Mouse (Mus musculus): ENCODE data around the gene Sulf2. TPM values are rescaled to one million over a fixed set of nuclear protein-coding genes. Genes with fewer than 3 reads are reported as not detected.

Sulf2 gene
- polyA plus RNA-seq, 1 experiment from 2014 or later: 134 TPM

GRCm38 (mm10) chr2:166168868-166169267 lies 13.4 kb upstream of the Sulf2 start:
- no peak for DNase-seq (ENCODE audit: low spot score)
- no peak overlapping the region for H3K9ac ChIP-seq (ENCODE audit: low read length)
- H3K27ac ChIP-seq (ENCODE audit: low read depth): no peak overlapping the region
- H3K4me2 ChIP-seq (ENCODE audit: low read length): no peak overlapping the region
- 53% methylated on average over 7 of the region's 7 CpGs for WGBS
- H3K27me3 ChIP-seq (replicated peaks; ENCODE audit: control insufficient read depth, insufficient read depth, low read length): no peaks in the 10 kb centered on the region
- H3K4me3 ChIP-seq (ENCODE audit: low read depth, low read length): no peak overlapping the region
- no peaks in the 10 kb centered on the region for H3K36me3 ChIP-seq (ENCODE audit: control insufficient read depth, insufficient read depth, low read length)
- H3K4me1 ChIP-seq (replicated peaks; ENCODE audit: control insufficient read depth, insufficient read depth, low read length): peaks cover 22% of the 10 kb centered on the region
- ATAC-seq (replicated peaks; ENCODE audit: low FRiP score, low TSS enrichment, low read depth): no peak
- no peaks in the 10 kb centered on the region for H3K9me3 ChIP-seq (ENCODE audit: control insufficient read depth, low read length)

GRCm38 (mm10) chr2:166167387-166167786 lies 11.9 kb upstream of the Sulf2 start:
- ATAC-seq (replicated peaks; ENCODE audit: low FRiP score, low TSS enrichment, low read depth): no peak
- DNase-seq (ENCODE audit: low spot score): no peak
- Histone ChIP-seq H3K4me1 (replicated peaks; ENCODE audit: control insufficient read depth, insufficient read depth, low read length) (peaks cover 17% of the 10 kb centered on the region), H3K9ac (ENCODE audit: low read length) (no peak overlapping the region), H3K36me3 (ENCODE audit: control insufficient read depth, insufficient read depth, low read length) (no peaks in the 10 kb centered on the region), H3K4me2 (ENCODE audit: low read length) (no peak overlapping the region), H3K4me3 (ENCODE audit: low read depth, low read length) (no peak overlapping the region), H3K27me3 (replicated peaks; ENCODE audit: control insufficient read depth, insufficient read depth, low read length) (no peaks in the 10 kb centered on the region), H3K9me3 (ENCODE audit: control insufficient read depth, low read length) (no peaks in the 10 kb centered on the region), H3K27ac (ENCODE audit: low read depth) (no peak overlapping the region)
- 93% methylated on average over 2 of the region's 2 CpGs for WGBS

DNA sequence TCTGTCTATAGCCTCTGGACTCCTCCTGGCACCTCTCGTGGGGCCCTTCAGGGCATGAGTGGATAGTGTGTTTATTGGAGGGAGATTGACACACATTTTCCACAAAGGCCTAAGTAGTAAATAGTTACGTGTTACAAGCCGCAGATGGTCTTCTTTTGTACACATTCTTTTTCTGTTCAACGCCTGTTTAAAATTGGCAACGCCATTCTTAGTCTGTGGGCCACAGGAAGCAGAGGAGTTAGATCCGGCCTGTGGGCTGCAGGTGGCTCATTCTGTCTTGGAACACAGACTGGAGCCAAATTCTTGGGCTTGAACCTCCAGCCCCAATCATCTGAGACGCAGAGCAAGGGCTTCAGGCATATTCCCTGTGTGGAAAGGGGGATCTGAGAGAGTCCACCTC lies 9.9 kb upstream of the Sulf2 start:
- Histone ChIP-seq H3K27ac (ENCODE audit: low read depth) (no peak overlapping the region), H3K9me3 (ENCODE audit: control insufficient read depth, low read length) (no peaks in the 10 kb centered on the region), H3K36me3 (ENCODE audit: control insufficient read depth, insufficient read depth, low read length) (no peaks in the 10 kb centered on the region), H3K27me3 (replicated peaks; ENCODE audit: control insufficient read depth, insufficient read depth, low read length) (no peaks in the 10 kb centered on the region), H3K4me3 (ENCODE audit: low read depth, low read length) (no peak overlapping the region), H3K9ac (ENCODE audit: low read length) (no peak overlapping the region), H3K4me2 (ENCODE audit: low read length) (no peak overlapping the region), H3K4me1 (replicated peaks; ENCODE audit: control insufficient read depth, insufficient read depth, low read length) (peaks cover 16% of the 10 kb centered on the region; the same call in 1 of the 2 replicates)
- DNase-seq (ENCODE audit: low spot score): no peak
- no peak for ATAC-seq (replicated peaks; ENCODE audit: low FRiP score, low TSS enrichment, low read depth)
- 64% methylated on average over 7 of the region's 7 CpGs for WGBS

GRCm38 (mm10) chr2:166164601-166165000 lies 9.1 kb upstream of the Sulf2 start:
- Histone ChIP-seq H3K27me3 (replicated peaks; ENCODE audit: control insufficient read depth, insufficient read depth, low read length) (no peaks in the 10 kb centered on the region), H3K36me3 (ENCODE audit: control insufficient read depth, insufficient read depth, low read length) (no peaks in the 10 kb centered on the region), H3K4me2 (ENCODE audit: low read length) (no peak overlapping the region), H3K9ac (ENCODE audit: low read length) (no peak overlapping the region), H3K27ac (ENCODE audit: low read depth) (no peak overlapping the region), H3K9me3 (ENCODE audit: control insufficient read depth, low read length) (no peaks in the 10 kb centered on the region), H3K4me3 (ENCODE audit: low read depth, low read length) (no peak overlapping the region), H3K4me1 (replicated peaks; ENCODE audit: control insufficient read depth, insufficient read depth, low read length) (0 out of 2 replicates have a peak, but pooled peaks cover 9% of the 10 kb centered on the region)
- 89% methylated on average over 1 of the region's 1 CpGs for WGBS
- no peak for DNase-seq (ENCODE audit: low spot score)
- no peak for ATAC-seq (replicated peaks; ENCODE audit: low FRiP score, low TSS enrichment, low read depth)

DNA sequence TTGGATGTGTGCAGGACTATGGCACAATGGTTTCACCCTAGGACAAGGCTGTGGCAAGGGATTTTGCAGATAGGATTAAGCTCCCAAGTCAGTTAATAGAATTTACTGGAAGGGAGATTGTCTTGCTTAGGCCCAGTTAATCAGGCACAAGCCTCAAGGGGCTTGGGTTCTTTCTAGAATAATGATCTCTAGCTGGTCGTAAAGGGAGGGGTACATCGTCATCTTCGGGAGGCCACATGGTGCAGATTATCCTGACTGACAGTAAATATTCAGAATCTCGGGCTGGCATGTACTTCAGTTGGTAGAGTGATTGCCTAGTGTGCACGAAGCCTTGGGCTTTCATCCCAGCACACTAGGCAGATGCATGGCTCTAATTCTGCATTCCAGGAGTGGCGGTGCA lies 8.5 kb upstream of the Sulf2 start:
- Histone ChIP-seq H3K4me3 (ENCODE audit: low read depth, low read length) (no peak overlapping the region), H3K9me3 (ENCODE audit: control insufficient read depth, low read length) (no peaks in the 10 kb centered on the region), H3K36me3 (ENCODE audit: control insufficient read depth, insufficient read depth, low read length) (no peaks in the 10 kb centered on the region), H3K9ac (ENCODE audit: low read length) (no peak overlapping the region), H3K4me2 (ENCODE audit: low read length) (no peak overlapping the region), H3K27ac (ENCODE audit: low read depth) (no peak overlapping the region), H3K27me3 (replicated peaks; ENCODE audit: control insufficient read depth, insufficient read depth, low read length) (no peaks in the 10 kb centered on the region), H3K4me1 (replicated peaks; ENCODE audit: control insufficient read depth, insufficient read depth, low read length) (0 out of 2 replicates have a peak, but pooled peaks cover 6% of the 10 kb centered on the region)
- DNase-seq (ENCODE audit: low spot score) (no peak), ATAC-seq (replicated peaks; ENCODE audit: low FRiP score, low TSS enrichment, low read depth) (no peak)
- WGBS: 84% methylated on average over 6 of the region's 6 CpGs

DNA sequence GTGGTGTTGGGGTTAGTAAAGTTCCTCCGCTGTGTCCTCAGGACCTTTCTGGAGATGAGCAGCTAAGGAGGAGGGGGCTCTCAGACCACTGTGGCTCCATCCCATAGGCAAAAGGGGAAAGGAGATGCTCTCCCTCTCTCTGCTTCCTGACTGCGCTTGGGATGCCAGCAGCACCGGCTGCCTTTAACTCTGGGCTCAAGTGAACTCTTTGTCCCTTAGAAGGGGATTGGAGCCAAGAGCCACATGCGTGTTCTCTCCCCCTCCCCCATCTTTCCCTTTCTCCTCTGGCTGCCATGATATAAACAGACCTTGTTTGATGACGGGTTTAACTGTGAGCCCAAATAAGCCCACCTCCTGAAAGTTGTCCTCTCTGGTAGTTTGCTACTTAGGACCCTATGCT lies 7.8 kb upstream of the Sulf2 start:
- no peaks in the 10 kb centered on the region for H3K27me3 ChIP-seq (replicated peaks; ENCODE audit: control insufficient read depth, insufficient read depth, low read length)
- 0 out of 2 replicates have a peak, but pooled peaks cover 3% of the 10 kb centered on the region for H3K4me1 ChIP-seq (replicated peaks; ENCODE audit: control insufficient read depth, insufficient read depth, low read length)
- no peak overlapping the region for H3K9ac ChIP-seq (ENCODE audit: low read length)
- H3K9me3 ChIP-seq (ENCODE audit: control insufficient read depth, low read length): no peaks in the 10 kb centered on the region
- no peak overlapping the region for H3K4me2 ChIP-seq (ENCODE audit: low read length)
- 54% methylated on average over 5 of the region's 5 CpGs for WGBS
- DNase-seq (ENCODE audit: low spot score) (no peak), ATAC-seq (replicated peaks; ENCODE audit: low FRiP score, low TSS enrichment, low read depth) (no peak)
- no peak overlapping the region for H3K4me3 ChIP-seq (ENCODE audit: low read depth, low read length)
- H3K27ac ChIP-seq (ENCODE audit: low read depth): no peak overlapping the region
- H3K36me3 ChIP-seq (ENCODE audit: control insufficient read depth, insufficient read depth, low read length): no peaks in the 10 kb centered on the region

DNA sequence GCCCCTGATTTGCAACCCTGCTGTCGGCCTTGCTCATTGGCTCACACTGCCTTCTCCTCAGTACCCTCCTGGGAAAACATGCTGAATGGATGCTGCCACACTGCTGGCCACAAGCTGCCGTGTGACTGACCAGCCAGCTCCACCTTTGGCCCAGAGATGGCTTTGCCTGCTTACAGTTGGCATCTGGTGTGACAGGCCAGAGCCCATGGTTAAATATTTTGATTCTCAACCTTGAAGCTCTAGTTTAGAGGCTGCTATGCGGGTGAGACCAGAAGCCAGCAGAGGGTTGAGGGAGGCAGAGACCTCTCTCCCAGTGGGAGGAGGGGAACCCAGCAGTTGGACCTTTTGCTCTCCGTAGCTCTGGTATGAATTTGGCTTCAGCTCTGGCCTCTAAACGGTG lies 6.7 kb upstream of the Sulf2 start:
- ATAC-seq (replicated peaks; ENCODE audit: low FRiP score, low TSS enrichment, low read depth): no peak
- Histone ChIP-seq H3K36me3 (ENCODE audit: control insufficient read depth, insufficient read depth, low read length) (no peaks in the 10 kb centered on the region), H3K9ac (ENCODE audit: low read length) (no peak overlapping the region), H3K4me3 (ENCODE audit: low read depth, low read length) (no peak overlapping the region), H3K27me3 (replicated peaks; ENCODE audit: control insufficient read depth, insufficient read depth, low read length) (no peaks in the 10 kb centered on the region), H3K4me2 (ENCODE audit: low read length) (no peak overlapping the region), H3K9me3 (ENCODE audit: control insufficient read depth, low read length) (no peaks in the 10 kb centered on the region), H3K27ac (ENCODE audit: low read depth) (no peak overlapping the region), H3K4me1 (replicated peaks; ENCODE audit: control insufficient read depth, insufficient read depth, low read length) (peaks cover 10% of the 10 kb centered on the region; the same call in 1 of the 2 replicates)
- WGBS: 67% methylated on average over 5 of the region's 5 CpGs
- DNase-seq (ENCODE audit: low spot score): no peak

DNA sequence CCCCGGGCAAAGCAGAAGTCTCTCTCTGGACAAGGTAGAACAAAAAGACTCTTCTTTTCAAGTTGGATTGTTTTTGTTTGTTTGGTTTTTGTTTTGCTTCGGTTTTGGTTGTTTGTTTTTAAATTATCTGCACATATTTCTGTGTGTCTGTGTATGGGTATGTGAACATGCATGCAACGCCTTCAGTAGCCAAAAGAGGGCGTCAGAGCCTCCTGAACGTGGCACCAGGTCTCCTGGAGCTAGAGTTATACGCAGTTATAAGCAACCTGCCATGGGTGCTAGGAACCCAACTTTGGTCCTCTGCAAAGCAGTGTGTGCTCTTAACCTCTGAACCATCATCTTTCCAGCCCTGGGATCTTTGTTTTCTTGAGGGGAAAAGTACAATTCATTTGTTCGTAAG lies 3.8 kb upstream of the Sulf2 start:
- H3K4me3 ChIP-seq (ENCODE audit: low read depth, low read length): no peak overlapping the region
- H3K36me3 ChIP-seq (ENCODE audit: control insufficient read depth, insufficient read depth, low read length): no peaks in the 10 kb centered on the region
- H3K4me2 ChIP-seq (ENCODE audit: low read length): no peak overlapping the region
- ATAC-seq (replicated peaks; ENCODE audit: low FRiP score, low TSS enrichment, low read depth) (no peak), DNase-seq (ENCODE audit: low spot score) (no peak)
- H3K9me3 ChIP-seq (ENCODE audit: control insufficient read depth, low read length): no peaks in the 10 kb centered on the region
- no peak overlapping the region for H3K9ac ChIP-seq (ENCODE audit: low read length)
- no peaks in the 10 kb centered on the region for H3K27me3 ChIP-seq (replicated peaks; ENCODE audit: control insufficient read depth, insufficient read depth, low read length)
- no peak overlapping the region for H3K27ac ChIP-seq (ENCODE audit: low read depth)
- peaks cover 15% of the 10 kb centered on the region for H3K4me1 ChIP-seq (replicated peaks; ENCODE audit: control insufficient read depth, insufficient read depth, low read length)
- 90% methylated on average over 7 of the region's 7 CpGs for WGBS

DNA sequence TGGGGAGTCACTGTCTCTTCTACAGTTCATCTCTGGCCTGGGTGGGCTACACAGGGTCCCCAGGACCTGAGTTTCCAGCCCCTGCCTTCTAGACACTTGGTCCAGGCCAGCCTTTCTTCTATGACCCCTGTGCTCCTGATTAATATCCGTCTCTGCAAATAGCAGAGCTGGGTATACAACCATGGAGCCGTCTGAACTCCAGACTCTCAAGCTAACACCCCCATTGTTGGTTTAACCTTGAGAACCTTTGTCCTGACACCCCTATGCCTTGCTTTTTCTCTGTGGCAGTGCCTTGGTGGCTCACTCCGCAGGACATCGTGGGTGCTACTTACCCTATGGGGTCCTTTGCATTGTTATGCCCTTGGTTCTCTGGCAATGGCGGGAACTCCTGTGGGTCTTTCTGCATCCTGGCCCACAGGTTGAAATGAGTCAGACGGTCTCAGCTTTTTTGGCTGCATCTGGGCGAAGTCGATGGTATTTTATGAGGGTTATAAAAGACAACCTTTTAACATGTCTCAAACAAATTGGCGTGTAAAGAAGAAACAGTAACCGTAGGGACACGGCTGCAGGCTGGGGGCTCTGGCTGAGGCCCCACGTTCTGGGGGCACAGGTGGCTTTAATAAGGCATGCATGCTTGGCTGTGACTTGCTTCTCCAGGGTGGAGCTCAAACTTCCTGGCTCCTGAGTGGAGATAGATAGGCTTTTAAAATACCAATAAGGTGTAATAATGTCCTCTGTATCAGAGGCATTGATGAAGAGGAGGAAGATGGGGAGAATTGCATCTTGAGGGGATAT lies 2.5 kb upstream of the Sulf2 start:
- H3K36me3 ChIP-seq (ENCODE audit: control insufficient read depth, insufficient read depth, low read length): no peaks in the 10 kb centered on the region
- H3K27me3 ChIP-seq (replicated peaks; ENCODE audit: control insufficient read depth, insufficient read depth, low read length): no peaks in the 10 kb centered on the region
- H3K4me1 ChIP-seq (replicated peaks; ENCODE audit: control insufficient read depth, insufficient read depth, low read length): peaks cover 25% of the 10 kb centered on the region
- H3K4me3 ChIP-seq (ENCODE audit: low read depth, low read length): no peak overlapping the region
- H3K9me3 ChIP-seq (ENCODE audit: control insufficient read depth, low read length): no peaks in the 10 kb centered on the region
- H3K27ac ChIP-seq (ENCODE audit: low read depth): no peak overlapping the region
- DNase-seq (ENCODE audit: low spot score) (no peak), ATAC-seq (replicated peaks; ENCODE audit: low FRiP score, low TSS enrichment, low read depth) (no peak)
- 49% methylated on average over 12 of the region's 12 CpGs for WGBS
- no peak overlapping the region for H3K9ac ChIP-seq (ENCODE audit: low read length)
- no peak overlapping the region for H3K4me2 ChIP-seq (ENCODE audit: low read length)
